Mouse (Mus musculus) v-Abl transformed pro-B cells (cell line): ENCODE results near the gene Lix1l.

Experiments
- in situ Hi-C, 2 experiments: fragments of 400-800 bp; cut with MboI; formaldehyde crosslinking; loops; one replicate each; pipeline ENCODE4 v1.15.1; 2025; ENCODE audit not compliant: unreplicated experiment in 2 of 2

The Lix1l gene

GRCm38 (mm10) chr3:96600639-96601250, at the start of gene Lix1l:
Gene Lix1l (plus strand): TSS chr3:96601149.
- in situ Hi-C loops: no loop called here

- in situ Hi-C loops: loop anchor here in 1 of 2 experiments (5.0 kb wide), 1 partner anchor 91 kb away; no protein-coding TSS in a partner anchor
Observed at GRCm38 (mm10) chr3:96551203-96551602, 49.7 kb upstream of the Lix1l start.

GRCm38 (mm10) chr3:96551890-96552289, 49.1 kb upstream of the Lix1l start:
- in situ Hi-C loops: loop anchor here in 1 of 2 experiments (5.0 kb wide), 1 partner anchor 90 kb away; no protein-coding TSS in a partner anchor

- in situ Hi-C loops: loop anchor here in 1 of 2 experiments (5.0 kb wide), 1 partner anchor 89 kb away; no protein-coding TSS in a partner anchor
Observed at GRCm38 (mm10) chr3:96553601-96554000, 47.3 kb upstream of the Lix1l start.

GRCm38 (mm10) chr3:96554251-96554650, 46.7 kb upstream of the Lix1l start:
- in situ Hi-C loops: loop anchor here in 1 of 2 experiments (5.0 kb wide), 1 partner anchor 88 kb away; no protein-coding TSS in a partner anchor

GRCm38 (mm10) chr3:96555041-96555596, 45.8 kb upstream of the Lix1l start:
- in situ Hi-C loops: no loop called here

GRCm38 (mm10) chr3:96555999-96556614, 44.8 kb upstream of the Lix1l start:
- in situ Hi-C loops: no loop called here

GRCm38 (mm10) chr3:96556651-96557635, 44.0 kb upstream of the Lix1l start:
- in situ Hi-C loops: no loop called here

- in situ Hi-C loops: no loop called here
Observed at GRCm38 (mm10) chr3:96557694-96558093, 43.3 kb upstream of the Lix1l start, which contains the start of gene Txnip. Gene Txnip (plus strand): TSS chr3:96557957.

GRCm38 (mm10) chr3:96558159-96558558, 42.8 kb upstream of the Lix1l start:
- in situ Hi-C loops: no loop called here

GRCm38 (mm10) chr3:96558668-96559196, 42.2 kb upstream of the Lix1l start:
- in situ Hi-C loops: no loop called here

GRCm38 (mm10) chr3:96559398-96559910, 41.5 kb upstream of the Lix1l start:
- in situ Hi-C loops: no loop called here

- in situ Hi-C loops: no loop called here
Observed at GRCm38 (mm10) chr3:96559911-96560850, 40.8 kb upstream of the Lix1l start.

- in situ Hi-C loops: no loop called here
Observed at GRCm38 (mm10) chr3:96560881-96561668, 39.9 kb upstream of the Lix1l start.

GRCm38 (mm10) chr3:96561946-96562681, 38.8 kb upstream of the Lix1l start:
- in situ Hi-C loops: no loop called here

GRCm38 (mm10) chr3:96563267-96563666, 37.7 kb upstream of the Lix1l start:
- in situ Hi-C loops: no loop called here

- in situ Hi-C loops: no loop called here
Observed at GRCm38 (mm10) chr3:96563911-96564632, 36.9 kb upstream of the Lix1l start.
